Comparison of ENCODE assay signal across 34 mouse cellular contexts in genomic region chr9:96085293-96085692, GRCm38 (mm10).
"Had no signal": no experiment of that assay in that cellular context is flagged by ENCODE, and none has a peak within 500 bp of the region (broad histone marks: within the 10 kb centered on the region; RNA-seq: fewer than 3 reads in every experiment).

No protein-coding gene starts in this region.

- H3K9ac ChIP-seq: heart, embryonic 12.5 days; heart, embryonic 13.5 days; heart, embryonic 15.5 days; hindbrain, embryonic 12.5 days; hindbrain, embryonic 13.5 days; hindbrain, embryonic 14.5 days; hindbrain, embryonic 15.5 days; intestine, embryonic 15.5 days; kidney, embryonic 15.5 days had no signal

- H3K4me1 ChIP-seq: heart, embryonic 10.5 days; heart, embryonic 12.5 days; heart, embryonic 13.5 days; heart, embryonic 15.5 days; hindbrain, embryonic 10.5 days; hindbrain, embryonic 12.5 days; hindbrain, embryonic 13.5 days; hindbrain, embryonic 15.5 days; intestine, embryonic 15.5 days; kidney, embryonic 15.5 days had no signal

- H3K27ac ChIP-seq: heart, embryonic 10.5 days; heart, embryonic 13.5 days; heart, embryonic 15.5 days; hindbrain, embryonic 10.5 days; hindbrain, embryonic 12.5 days; hindbrain, embryonic 13.5 days; hindbrain, embryonic 14.5 days; hindbrain, embryonic 15.5 days; hindbrain, postnatal 0 days; intestine, embryonic 15.5 days; kidney, embryonic 15.5 days; kidney, postnatal 0 days; layer of hippocampus, adult 2 months had no signal

- H3K27me3 ChIP-seq: heart, embryonic 12.5 days; heart, embryonic 13.5 days; heart, embryonic 15.5 days; hindbrain, embryonic 12.5 days; hindbrain, embryonic 13.5 days; hindbrain, embryonic 15.5 days; intestine, embryonic 15.5 days; kidney, embryonic 15.5 days had no signal

- H3K4me2 ChIP-seq: heart, embryonic 11.5 days; heart, embryonic 12.5 days; heart, embryonic 13.5 days; heart, embryonic 15.5 days; hindbrain, embryonic 12.5 days; hindbrain, embryonic 13.5 days; hindbrain, embryonic 14.5 days; hindbrain, embryonic 15.5 days; intestine, embryonic 15.5 days; kidney, embryonic 15.5 days had no signal

- DNase-seq: heart, postnatal 10 days; heart, postnatal 36 days; heart, postnatal 4 days; kidney, adult 11 months; kidney, adult 18-20 months; kidney, adult 2 months; kidney, adult 8-10 months; kidney, adult 9 months; kidney, postnatal 10 days; kidney, postnatal 14 days; kidney, postnatal 25 days; kidney, postnatal 36 days; kidney, postnatal 4 days; layer of hippocampus, adult 9-11 months; layer of hippocampus, postnatal 36 days had no signal

- H3K4me3 ChIP-seq: heart, embryonic 10.5 days; heart, embryonic 12.5 days; heart, embryonic 13.5 days; heart, embryonic 15.5 days; hindbrain, embryonic 10.5 days; hindbrain, embryonic 12.5 days; hindbrain, embryonic 13.5 days; hindbrain, embryonic 15.5 days; intestine, embryonic 15.5 days; kidney, embryonic 15.5 days; layer of hippocampus, adult 2 months had no signal

- H3K36me3 ChIP-seq: heart, embryonic 10.5 days; heart, embryonic 12.5 days; heart, embryonic 13.5 days; heart, embryonic 15.5 days; hindbrain, embryonic 10.5 days; hindbrain, embryonic 12.5 days; hindbrain, embryonic 13.5 days; hindbrain, embryonic 15.5 days; intestine, embryonic 15.5 days; kidney, embryonic 15.5 days had no signal

- H3K9me3 ChIP-seq: heart, embryonic 10.5 days; heart, embryonic 12.5 days; heart, embryonic 13.5 days; heart, embryonic 15.5 days; hindbrain, embryonic 10.5 days; hindbrain, embryonic 12.5 days; hindbrain, embryonic 13.5 days; hindbrain, embryonic 15.5 days; intestine, embryonic 15.5 days; kidney, embryonic 15.5 days had no signal

- ATAC-seq: hindbrain, embryonic 16.5 days; hindbrain, postnatal 0 days; inflammation-experienced regulatory T-cells, adult 6 months; intestine, embryonic 15.5 days; intestine, embryonic 16.5 days; intestine, postnatal 0 days had no signal
